Mouse (Mus musculus) right cerebral cortex, postnatal 25 days (tissue): ENCODE measurements around the gene Lrrc41.

Experiments used
- DNase-seq: peaks from one replicate; pipeline ENCODE4 v3.0.0; 2022

The Lrrc41 gene

DNA sequence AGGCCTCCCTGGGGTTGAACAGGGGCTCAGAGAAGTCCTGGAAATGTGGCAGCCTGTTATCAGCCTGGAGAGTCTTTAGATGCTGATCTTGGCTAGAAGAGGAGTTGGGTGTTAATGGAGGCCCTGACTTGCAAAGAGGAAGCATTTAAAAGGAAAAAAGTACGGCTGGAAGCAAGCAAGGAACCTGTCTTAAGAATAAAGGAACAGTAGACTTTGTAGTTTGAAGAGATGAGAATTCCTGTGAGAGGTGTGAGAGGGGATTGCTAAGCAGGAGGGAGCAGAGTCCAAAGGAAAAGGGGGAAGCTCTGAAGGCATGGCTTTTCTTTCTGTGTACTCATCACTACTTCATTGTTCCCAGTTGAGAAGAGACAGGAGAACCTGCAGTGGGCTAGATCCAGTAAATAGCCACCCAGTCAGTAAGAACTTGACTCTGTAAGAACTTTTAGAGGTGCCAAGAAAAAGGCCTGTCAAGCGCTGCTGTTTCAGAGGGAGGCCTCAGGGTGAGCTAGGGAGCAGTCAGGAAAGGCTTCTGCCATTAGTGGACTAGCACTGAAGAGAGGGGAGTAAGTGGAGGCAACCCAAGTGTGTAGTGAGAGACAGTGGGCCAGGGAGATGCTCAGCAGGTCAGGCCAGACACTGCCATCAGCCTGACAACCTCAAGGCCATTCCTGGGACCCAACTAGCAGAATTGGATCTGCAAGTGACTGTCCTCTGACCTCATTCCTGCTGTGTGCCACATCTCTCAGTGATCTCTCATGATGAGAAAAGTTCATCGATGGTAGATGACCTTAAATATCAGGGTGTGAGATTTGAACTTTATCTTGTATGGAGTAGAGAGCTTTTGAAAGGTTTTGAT lies 2.4 kb downstream of the Lrrc41 start:
- DNase-seq = no peak

DNA sequence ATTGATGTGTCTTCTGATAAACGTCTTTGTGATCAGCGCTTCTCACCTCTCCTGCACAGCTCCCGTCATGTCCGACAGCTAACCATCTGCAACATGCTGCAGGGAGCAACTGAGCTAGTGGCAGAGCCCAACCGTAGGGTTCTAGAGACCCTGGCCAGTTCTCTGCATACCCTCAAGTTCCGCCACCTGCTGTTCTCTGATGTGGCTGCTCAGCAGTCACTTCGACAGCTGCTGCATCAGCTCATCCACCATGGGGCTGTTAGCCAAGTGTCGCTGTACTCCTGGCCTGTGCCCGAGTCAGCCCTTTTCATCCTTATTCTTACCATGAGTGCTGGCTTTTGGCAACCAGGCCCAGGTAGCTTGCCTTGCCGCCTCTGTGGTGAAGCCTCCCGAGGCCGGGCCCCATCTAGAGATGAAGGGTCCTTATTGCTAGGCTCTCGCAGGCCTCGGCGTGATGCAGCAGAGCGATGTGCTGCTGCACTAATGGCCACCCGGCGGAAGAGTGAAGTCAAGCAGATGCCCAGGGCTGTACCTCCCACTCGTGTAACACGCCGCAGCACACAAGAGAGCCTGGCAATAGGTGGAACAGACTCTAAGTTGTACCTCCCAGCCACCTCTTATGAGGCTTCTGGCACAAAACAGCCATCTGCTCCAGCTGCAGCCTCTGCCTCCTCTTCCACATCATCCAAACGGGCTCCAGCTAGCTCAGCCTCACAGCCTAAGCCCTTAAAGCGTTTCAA lies 13.6 kb downstream of the Lrrc41 start:
- DNase-seq = no peak

DNA sequence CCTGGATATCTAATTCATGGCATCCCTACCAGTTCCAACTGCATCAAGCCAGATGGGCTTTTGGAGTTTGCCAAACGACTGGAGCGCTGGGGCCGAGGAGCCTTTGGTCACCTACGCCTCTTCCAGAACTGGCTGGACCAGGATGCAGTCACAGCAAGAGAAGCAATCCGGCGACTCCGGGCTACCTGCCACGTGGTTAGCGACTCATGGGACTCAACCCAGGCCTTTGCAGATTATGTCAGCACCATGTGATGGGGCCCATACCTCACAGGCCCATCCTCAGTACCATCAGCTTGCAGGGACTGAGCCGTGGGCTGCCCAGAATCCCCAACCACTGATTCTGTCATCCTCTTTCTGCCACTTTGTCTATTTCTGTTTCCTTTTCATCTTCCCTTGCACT lies 21.2 kb downstream of the Lrrc41 start:
- DNase-seq = no peak

DNA sequence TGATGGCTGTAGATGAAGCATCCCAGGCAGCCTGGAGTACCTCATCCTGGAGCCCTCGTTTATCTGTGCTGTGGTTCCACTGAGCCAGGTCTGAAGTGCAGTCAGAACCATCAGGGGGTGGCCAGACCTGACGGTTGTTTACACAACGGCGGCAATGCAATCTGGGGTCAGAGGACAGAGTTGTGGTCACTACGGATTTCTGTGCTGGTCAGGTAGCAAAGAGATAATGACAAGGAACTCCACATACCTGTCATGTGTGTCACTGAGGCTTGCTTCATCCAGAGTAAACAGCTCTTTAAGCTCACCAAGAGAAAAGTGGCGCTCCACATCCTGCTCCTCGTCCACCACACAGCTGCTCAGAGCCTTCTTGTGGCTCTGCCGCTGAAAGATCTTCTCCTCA lies 22.1 kb downstream of the Lrrc41 start:
- no peak for DNase-seq

DNA sequence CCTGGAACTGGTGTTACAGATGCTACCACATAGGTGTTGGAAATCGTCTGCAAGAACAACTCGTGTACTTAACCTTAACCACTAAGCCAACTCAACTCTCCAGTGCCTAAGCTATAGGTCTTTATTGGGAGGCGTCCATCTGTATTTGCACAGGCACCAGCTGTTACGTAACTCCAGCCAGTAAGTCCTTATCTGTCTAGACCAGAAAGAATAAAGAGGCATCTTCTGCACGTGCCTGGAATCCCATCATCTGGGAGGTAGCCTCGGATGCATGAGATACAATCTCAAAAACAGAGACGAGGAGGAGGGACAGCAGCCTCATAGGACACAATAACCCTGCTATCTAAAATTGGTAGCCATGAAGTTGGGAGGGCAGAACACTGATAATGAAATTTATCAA lies 25.9 kb downstream of the Lrrc41 start:
- no peak for DNase-seq

DNA sequence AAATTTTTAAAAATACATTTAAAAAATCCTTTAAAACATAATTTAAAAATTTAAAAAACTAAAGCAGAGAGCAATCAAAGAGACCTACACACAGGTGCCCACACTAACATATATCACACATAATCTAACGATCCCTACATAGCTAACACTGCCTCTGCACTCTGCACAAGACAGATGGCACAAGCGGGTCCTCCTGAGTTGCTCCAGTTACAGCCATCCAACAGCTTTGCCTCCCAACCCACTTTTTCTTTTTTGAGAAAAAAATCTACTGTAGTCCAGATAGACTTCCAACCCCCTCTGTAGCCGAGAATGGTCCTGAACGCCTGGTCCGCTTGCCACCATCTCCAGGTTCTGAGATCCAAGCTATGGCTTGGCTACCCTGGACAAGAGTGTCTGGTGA lies 30.2 kb downstream of the Lrrc41 start:
- no peak for DNase-seq

DNA sequence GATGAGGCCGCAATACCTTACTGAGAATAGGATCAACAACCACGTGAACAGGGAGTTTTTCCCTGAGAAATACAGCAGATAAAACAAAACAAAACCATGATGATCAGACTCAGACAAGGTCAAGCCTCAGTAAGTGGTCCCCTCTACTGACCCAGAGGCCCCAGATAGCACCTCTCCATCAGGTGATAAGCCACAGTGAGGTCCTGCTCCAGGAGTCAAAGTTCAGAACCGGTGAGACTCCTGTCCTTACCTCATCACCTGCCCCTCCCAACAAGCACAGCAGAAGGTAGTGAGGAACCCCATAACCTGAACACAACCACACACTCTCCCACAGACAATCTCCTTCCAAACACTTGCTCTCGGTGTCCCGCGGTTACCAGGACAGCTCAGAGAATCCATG lies 35.6 kb downstream of the Lrrc41 start:
- DNase-seq = no peak

DNA sequence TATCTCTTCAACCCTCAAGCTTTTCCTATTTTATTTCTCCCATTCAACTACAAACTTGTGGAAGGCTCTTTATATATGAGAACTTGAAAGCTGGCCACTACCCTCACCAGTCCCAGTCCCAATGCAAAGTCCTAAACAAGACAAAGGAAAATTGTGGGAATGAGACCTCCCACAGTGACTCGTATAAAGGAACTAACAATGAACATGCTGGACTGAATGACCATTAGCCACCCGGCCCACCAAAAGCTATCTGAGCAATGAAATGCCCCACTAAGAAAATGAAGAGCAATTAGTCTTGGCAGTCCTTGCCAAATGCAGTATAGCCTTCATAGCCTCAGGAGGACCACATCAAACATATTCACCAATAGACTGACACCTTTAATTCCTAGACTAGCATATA lies 36.4 kb downstream of the Lrrc41 start:
- DNase-seq = no peak

DNA sequence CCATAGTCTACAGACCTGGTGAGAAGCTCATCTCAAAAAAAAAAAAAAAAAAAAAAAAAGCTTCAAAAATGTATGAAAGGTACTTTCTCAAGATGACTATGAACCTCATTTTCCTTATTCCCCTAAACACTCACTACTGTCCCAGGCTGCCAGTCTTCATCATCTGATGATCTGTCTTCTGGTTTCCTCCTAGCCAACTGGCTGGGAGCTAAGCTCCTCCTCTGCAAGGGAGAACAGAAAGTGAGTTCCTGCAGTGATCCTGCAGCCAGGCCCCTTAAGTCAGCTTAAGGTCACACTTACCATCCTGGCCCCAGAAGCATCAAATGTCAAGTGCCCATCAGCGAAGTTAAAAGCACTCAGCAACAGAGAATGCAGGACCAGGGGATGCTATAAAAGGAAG lies 47.7 kb downstream of the Lrrc41 start:
- DNase-seq = no peak

DNA sequence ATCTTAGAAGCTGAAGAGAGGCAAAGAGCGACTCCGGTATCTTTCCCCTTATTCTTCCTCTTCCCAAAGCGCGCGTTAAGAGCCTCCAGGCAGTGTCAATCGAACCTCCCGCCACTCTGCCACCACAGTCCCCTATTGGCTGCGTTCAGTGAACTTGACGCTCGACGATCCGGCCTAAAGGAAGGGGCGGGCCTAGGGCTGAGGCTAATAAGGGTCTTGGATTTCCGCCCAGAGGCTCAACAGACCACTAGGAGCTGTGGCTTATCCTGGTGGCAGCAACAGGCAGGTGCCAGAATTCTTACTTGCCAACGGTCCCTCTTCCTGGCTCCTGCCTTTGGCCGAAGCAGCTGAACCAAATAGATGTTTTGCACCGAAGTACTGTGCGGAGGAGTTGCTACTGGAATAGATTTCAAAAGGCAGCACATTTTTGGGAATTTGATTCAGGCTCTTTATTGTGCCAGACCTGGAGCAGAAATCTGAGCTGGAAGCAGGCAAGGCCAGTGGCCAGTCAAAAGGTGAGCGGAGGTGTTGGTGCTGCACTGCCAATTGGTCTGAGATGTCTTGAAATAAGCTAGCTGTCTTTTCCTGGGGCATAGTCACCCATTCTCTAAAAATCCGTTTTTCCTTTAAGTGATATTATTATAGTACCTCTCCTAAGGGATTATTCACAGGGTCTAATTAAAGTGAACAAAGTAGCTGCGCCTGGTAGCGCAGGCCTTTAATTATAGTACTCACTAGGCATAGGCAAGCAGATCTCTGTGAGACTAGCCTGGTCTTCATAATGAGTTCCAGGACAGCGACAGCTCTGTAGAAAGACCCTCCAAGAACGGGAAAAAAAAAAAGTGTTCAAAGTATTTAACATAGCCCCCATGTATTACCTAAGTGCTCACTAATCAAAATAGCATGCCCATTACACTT lies 48.8 kb downstream of the Lrrc41 start, which contains the start of the genes Rad54l and Pomgnt1:
Gene Rad54l (minus strand): TSS at position 89 of the 918 bp plus-strand sequence.
Gene Pomgnt1 (plus strand): TSS at position 239 of the 918 bp plus-strand sequence.
- peak; percentile 72 for DNase-seq

DNA sequence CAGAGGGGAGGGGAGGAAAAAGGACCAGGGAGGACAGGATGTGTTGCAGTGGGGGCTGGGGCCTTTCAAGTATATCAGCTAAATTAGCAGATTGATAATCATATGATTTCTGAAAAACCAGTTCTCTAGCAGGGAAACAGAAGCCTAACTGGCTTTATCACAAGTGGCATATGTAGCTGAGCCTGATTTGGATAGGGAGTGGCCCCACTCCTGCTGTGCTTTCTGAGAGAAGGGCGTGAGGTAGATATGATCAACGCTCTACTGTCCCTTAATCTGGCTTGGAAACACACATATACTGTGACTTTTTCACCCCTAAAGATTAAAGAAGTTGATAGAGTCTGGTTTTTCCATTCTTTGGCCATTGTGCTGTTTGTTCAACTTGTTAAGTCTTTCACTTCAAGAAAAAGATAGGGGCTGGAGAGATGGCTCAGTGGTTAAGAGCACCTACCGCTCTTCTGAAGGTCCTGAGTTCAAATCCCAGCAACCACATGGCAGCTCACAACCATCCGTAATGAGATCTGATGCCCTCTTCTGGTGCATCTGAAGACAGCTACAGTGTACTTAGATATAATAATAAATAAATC lies 50.8 kb downstream of the Lrrc41 start:
- DNase-seq = no peak

DNA sequence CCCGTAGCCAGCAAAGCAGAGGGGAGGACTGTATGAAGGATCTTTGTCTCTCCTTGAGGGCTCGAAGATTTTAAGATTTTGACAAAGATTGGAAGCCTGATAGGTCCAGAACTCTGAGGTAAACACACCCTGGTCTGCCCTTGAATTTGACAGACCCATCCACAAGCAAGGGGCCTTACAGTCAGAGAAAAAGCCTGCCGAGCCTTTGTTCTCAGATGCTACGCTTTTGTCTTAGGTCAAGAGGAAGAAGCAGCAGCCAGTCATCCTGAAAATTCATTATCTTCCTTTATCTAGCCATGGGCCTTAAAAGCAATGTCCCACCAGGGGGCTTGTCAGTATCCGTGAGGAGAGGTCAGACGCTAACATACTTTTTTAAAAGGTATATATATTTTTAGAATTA lies 52.9 kb downstream of the Lrrc41 start:
- no peak for DNase-seq

DNA sequence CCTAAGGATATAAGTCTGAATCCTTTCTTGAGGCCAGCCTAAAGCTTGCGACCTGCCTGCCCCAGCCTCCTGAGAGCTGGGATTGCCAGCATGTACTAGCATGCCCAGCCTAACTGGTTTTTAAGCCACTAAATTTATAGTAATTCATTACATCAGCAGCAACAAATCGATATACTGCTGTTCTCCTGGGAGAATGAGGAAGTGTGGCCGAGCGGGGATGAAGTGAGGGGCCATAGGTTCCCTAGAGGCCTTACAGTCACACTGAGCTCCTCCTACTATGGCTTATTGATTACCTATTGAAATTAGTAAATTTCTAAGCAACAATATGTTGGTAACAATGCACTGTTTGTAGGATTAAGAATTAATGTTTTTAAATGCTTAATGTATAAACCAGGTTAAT lies 58.1 kb downstream of the Lrrc41 start:
- DNase-seq = no peak

DNA sequence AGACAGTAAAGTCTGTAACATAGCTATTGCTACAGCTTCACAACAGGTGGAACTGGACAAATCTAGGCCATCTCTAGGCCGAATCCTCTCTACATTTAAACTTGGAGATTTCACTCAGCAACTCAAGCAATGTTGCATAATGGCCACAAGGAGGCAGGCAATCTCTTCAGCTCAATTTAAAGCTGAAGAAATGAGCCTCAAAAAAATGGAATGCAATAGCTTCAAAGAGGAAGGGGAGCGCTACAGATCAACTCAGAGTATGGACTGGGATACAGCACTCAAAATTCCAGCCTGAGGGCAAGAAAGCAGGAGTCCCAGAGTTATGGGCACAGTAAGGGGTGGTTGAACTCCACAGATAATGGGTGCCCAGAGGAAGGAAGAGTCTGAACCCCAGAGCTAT lies 59.9 kb downstream of the Lrrc41 start:
- no peak for DNase-seq

DNA sequence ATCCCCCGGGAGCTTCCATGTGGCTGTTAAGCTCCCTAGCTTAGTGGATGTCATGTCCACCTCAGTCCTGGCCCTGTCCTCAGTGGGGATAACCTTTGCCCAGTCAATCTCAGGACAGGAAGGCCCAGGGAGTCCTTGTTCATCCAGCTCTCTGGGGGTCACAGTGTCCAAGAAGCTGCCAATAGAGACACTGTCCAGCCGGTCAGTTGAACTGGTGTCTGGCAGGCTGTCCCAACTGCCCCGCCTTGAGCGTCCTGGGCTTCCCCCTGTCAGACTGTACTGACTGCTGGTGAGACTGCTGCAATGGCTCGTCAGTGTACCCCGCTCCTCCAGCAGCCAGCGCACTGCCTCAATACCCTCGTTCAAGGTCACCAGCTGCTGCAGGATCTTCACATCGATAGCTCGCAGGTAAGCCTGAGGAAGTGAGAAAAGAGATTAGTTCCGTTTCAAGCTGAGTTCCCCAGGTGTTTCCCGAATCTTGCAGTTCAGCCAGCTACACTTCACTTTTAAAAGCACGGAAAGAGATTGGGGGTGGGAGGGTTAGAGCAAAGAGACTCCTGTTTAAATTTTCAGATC lies 62.4 kb downstream of the Lrrc41 start:
- no peak for DNase-seq

DNA sequence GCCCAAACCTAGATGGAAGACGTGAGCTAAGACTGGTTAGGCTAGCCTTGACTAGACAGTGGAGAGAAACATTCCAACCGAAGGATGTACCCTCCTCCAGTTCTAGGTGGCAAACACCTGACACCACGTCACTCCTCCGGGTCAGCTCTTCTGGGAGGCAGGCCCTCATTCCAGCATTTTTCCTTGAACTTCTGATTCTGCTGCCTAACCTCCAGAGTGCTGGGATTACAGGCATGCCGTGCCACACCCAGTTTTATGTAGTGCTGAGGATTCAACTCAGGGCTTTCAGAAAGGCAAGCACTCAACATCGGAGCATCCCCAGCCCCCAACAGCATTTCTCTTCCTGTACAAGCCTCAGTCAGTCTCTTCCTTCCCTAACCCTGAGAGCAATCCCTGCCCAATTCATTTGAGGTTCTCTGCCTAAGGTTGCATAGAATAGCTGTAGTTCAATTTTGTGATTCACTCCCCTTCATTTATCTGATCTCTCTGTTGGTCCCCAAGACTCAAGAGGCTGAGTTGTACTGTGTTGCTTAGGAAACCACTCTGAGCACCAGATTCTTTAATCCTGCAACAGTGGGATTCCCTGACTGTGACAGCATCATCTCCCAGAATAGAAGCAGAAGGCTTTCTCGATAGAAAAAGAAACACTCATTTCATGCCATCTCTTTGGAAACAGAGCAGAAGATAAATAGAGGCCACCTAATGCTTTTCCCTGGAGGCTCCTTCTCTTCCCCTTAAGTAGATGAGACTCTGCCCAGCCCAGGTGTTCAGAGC lies 65.9 kb downstream of the Lrrc41 start:
- DNase-seq = no peak

DNA sequence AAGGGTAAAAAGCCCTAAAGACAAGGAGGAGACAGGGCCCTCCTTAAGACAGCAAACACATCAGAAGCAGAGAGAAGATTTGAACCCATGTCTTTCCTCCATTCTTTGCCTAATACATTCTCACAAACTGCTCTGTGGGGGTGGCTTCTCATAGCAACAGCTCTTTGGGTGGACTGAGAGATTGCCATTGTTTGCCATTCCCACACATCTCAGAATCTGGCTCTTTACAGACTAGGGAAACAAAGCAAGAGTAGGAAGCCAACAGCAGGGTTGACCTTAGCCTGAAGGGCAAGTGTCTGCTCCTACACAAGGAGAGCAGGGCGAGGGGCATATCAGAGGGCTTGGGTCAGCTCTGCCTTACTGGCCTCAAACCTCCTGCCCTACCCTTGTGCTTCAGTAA lies 66.7 kb downstream of the Lrrc41 start:
- no peak for DNase-seq

DNA sequence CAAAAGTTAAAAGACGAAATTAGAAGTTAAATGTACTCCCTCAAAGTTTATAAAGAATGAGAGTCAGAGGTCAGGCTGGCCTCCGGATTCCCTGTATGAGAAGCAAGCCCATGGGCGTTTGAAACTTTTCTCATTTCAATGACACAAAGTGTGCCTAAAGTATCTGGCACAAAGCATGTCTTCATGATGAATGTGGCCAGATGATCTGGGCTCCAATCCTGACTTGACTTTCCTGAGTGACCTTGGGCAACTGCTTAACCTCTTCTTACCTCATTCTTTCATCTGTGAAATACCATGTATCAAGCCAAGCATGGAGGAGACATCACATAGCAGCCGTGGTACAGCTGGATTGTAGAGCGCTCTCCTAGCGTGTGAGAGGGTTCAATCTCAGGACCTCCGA lies 67.2 kb downstream of the Lrrc41 start:
- DNase-seq = no peak

DNA sequence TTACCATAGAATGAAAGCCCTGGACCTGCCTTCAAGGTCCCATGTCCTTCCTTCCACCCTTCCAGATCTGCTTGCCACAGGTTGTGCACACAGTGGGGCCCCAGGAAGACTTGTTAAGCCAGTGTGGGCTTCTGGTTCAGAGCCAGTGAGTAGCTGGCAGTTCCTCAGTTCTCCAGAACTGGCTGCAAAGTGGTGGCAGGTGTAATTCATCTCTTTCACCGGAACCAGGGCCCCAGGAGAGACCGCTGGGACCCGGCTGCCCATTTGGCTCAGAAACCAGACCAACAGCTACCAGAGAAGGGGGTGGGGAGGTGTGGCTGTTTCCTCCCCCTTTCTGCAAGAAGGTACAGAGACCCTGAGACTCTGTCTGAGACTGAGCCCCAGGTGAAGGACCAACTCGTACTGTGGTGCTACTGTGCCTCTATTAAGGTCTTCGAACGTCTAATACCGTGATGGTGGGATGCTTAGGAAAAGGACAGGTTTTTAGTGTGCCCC lies 68.3 kb downstream of the Lrrc41 start:
- no peak for DNase-seq

DNA sequence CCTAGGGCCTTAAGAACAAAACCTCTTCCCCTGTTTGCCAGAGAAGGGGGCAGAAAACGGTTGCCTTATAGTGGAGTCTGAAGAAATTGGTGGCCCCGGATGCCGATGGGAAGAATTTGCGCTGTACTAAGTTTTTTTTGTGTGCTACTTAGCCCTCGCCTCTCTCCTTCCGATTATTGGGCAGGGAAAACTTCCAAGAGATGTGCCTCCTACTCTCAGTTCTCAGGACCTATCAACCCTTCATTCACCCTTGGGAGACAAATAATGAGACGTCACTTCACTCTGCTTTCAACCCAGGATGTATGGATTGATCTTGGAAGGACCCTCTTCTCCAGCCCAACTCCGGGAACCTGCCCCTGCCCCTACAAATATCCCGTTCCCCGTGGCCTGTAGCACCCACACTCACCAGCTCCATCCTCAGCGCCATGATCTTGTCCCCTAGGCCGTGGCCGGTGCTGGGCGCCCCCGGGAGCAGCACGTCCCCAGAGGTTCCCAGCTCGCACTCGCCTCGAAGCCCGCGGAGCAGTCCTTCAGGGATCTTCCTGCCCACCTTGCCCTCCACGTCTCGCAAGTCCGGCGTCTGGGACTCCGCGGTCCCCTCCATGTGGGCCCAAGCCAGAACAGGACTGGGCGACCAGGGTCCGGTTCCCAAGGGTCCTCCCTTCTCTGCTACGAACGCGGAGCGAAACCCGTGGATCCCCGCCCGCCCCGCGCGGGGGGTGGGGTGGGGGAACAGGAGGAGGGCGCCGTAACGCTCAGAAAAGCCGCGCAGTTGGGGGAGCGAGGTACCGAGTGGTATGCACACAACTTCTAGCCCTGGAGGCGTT lies 69.0 kb downstream of the Lrrc41 start:
- DNase-seq = peak; percentile 79
